Mouse (Mus musculus): ENCODE measurements at regions not wholly inside any gene's neighbourhood (a gene's known extent, or its start where the extent isn't known, plus 50 kb on each side); places are given as distances from the start of the nearest gene placed in this dataset.

DNA sequence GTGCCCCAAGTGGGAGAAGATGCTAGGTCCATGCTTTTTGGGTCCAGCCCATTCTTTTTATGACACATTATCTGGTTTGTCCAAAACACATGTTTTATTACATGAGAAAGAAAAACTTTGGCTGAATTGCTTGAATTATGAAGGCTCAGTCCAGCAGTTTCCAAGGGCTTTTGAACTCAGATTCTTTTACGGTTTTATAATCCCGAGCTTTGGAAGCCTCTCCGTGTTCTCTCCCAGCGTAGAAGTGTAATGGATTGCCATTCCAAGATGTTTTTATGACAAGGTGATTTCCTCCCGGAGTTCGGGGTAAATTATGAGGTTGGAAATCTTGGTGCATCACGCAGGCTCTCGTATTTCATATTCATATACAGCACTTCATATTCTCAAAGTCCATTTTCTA, 479.6 kb upstream of the Mgmt start:
- TF ChIP-seq CTCF (IDR thresholded peaks at IDR 0.05; ENCODE audit: insufficient read depth, low read length) (no peak), POLR2A (IDR thresholded peaks at IDR 0.05; ENCODE audit: borderline replicate concordance, extremely low read depth, low read depth, low read length) (no peak)

All from lung, adult 2 months (tissue).